Mouse (Mus musculus): ENCODE measurements around the gene Tes. TPM values are rescaled to one million over a fixed set of nuclear protein-coding genes. Genes with fewer than 3 reads are reported as not detected.

Tes gene
- polyA plus RNA-seq, 2 experiments: 54.2 to 69.1 TPM

GRCm38 (mm10) chr6:17151071-17151715 lies 86.2 kb downstream of the Tes start:
- TF ChIP-seq POLR2A (IDR thresholded peaks at IDR 0.05; ENCODE audit: borderline replicate concordance, extremely low read depth, insufficient read depth, insufficient read length): no peak
- ATAC-seq (ENCODE audit: low FRiP score, low read depth) (no peak), DNase-seq (ENCODE audit: low spot score) (no peak)
- H3K4me1 ChIP-seq (ENCODE audit: control insufficient read depth, insufficient read depth, low read length): no peaks in the 10 kb centered on the region
- H3K36me3 ChIP-seq (ENCODE audit: control insufficient read depth, insufficient read depth, low read length): no peaks in the 10 kb centered on the region
- H3K9me3 ChIP-seq (ENCODE audit: control insufficient read depth, low read length): no peaks in the 10 kb centered on the region
- no peak overlapping the region for H3K4me3 ChIP-seq (replicated peaks; ENCODE audit: low read length)
- H3K4me2 ChIP-seq (replicated peaks; ENCODE audit: low read depth, low read length, severe bottlenecking): no peak overlapping the region
- H3K27me3 ChIP-seq (ENCODE audit: control insufficient read depth, insufficient read depth, low read length): no peaks in the 10 kb centered on the region
- no peak overlapping the region for H3K9ac ChIP-seq (ENCODE audit: low read depth, low read length, severe bottlenecking)
- no peak overlapping the region for H3K27ac ChIP-seq (replicated peaks; ENCODE audit: low read depth, low read length)
- 70% methylated on average over 4 of the region's 4 CpGs for WGBS

- Histone ChIP-seq H3K4me2 (replicated peaks; ENCODE audit: low read depth, low read length, severe bottlenecking) (no peak overlapping the region), H3K9ac (ENCODE audit: low read depth, low read length, severe bottlenecking) (no peak overlapping the region), H3K9me3 (ENCODE audit: control insufficient read depth, low read length) (no peaks in the 10 kb centered on the region), H3K4me1 (ENCODE audit: control insufficient read depth, insufficient read depth, low read length) (no peaks in the 10 kb centered on the region), H3K4me3 (replicated peaks; ENCODE audit: low read length) (no peak overlapping the region), H3K27ac (replicated peaks; ENCODE audit: low read depth, low read length) (no peak overlapping the region), H3K27me3 (ENCODE audit: control insufficient read depth, insufficient read depth, low read length) (no peaks in the 10 kb centered on the region), H3K36me3 (ENCODE audit: control insufficient read depth, insufficient read depth, low read length) (no peaks in the 10 kb centered on the region)
- ATAC-seq (ENCODE audit: low FRiP score, low read depth): no peak
- no peak for DNase-seq (ENCODE audit: low spot score)
- 21% methylated on average over 3 of the region's 3 CpGs for WGBS
- TF ChIP-seq POLR2A (IDR thresholded peaks at IDR 0.05; ENCODE audit: borderline replicate concordance, extremely low read depth, insufficient read depth, insufficient read length): no peak
Measured at GRCm38 (mm10) chr6:17152551-17152950, 87.6 kb downstream of the Tes start.

Other genes starting within 250 kb of the Tes start
- 1.2 and 1.5 TPM in 2 replicates for gene Tfec, start 166.7 kb upstream of the Tes start, polyA plus RNA-seq (2012; rRNA removed)
- 0.91 and 0.98 TPM in 2 replicates for gene Tfec, start 166.7 kb upstream of the Tes start, polyA plus RNA-seq (2014; fragmentation: Nextera tagmentation; extraction: Ambion mirVana)
- gene Cav2, start 216.0 kb downstream of the Tes start, polyA plus RNA-seq (2012; rRNA removed): 7.6 and 8.6 TPM in 2 replicates
- gene Cav2, start 216.0 kb downstream of the Tes start, polyA plus RNA-seq (2014; fragmentation: Nextera tagmentation; extraction: Ambion mirVana): 18.6 TPM in 2 replicates
- gene Cav1, start 241.2 kb downstream of the Tes start, polyA plus RNA-seq (2012; rRNA removed): 94.5 and 97.7 TPM in 2 replicates
- gene Cav1, start 241.2 kb downstream of the Tes start, polyA plus RNA-seq (2014; fragmentation: Nextera tagmentation; extraction: Ambion mirVana): 145 and 172 TPM in 2 replicates

All from limb, embryonic 14.5 days (tissue).